Mouse (Mus musculus): ENCODE measurements at regions not wholly inside any gene's neighbourhood (a gene's known extent, or its start where the extent isn't known, plus 50 kb on each side); places are given as distances from the start of the nearest gene placed in this dataset.
A peak's percentile ranks its signal among the peaks of the same experiment; 100 is the strongest.

DNA sequence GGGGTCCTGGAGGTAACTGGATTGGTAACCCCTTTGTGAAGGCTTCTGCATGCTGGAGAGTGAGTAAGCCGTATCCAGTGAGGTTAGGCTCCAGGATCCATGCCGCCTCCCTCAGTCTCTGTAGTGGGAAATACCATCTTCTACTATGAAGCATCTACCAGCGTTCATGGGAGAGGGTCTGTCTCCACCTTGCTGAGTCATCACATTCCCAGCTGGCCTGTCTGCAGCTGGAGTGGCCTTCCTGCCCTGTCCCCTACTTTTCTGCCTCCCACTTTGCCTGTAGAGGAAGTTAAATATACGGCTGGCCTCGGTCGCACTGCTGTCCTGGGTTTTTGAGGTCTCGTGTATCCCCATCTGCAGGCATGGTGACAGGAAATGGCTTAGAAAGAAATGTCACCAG, 78.0 kb upstream of the Sec14l1 start:
- H3K4me3 ChIP-seq (ENCODE audit: insufficient read depth, low read length) = no peak overlapping the region
- H3K4me1 ChIP-seq (ENCODE audit: control insufficient read depth, insufficient read depth, low read length) = no peaks in the 10 kb centered on the region
- no peak for TF ChIP-seq CTCF (IDR thresholded peaks at IDR 0.05; ENCODE audit: extremely low read depth, insufficient read depth, low read length)
- no peak for TF ChIP-seq POLR2A (IDR thresholded peaks at IDR 0.05; ENCODE audit: extremely low read depth, insufficient read depth, low read length)
- H3K27ac ChIP-seq (ENCODE audit: insufficient read depth, low read length) = no peak overlapping the region

- H3K27ac ChIP-seq (ENCODE audit: insufficient read depth, low read length) = no peak overlapping the region
- no peaks in the 10 kb centered on the region for H3K4me1 ChIP-seq (ENCODE audit: control insufficient read depth, insufficient read depth, low read length)
- TF ChIP-seq CTCF (IDR thresholded peaks at IDR 0.05; ENCODE audit: extremely low read depth, insufficient read depth, low read length) (no peak), POLR2A (IDR thresholded peaks at IDR 0.05; ENCODE audit: extremely low read depth, insufficient read depth, low read length) (no peak)
- H3K4me3 ChIP-seq (ENCODE audit: insufficient read depth, low read length) = no peak overlapping the region
Measured at GRCm38 (mm10) chr11:117038282-117039106, 76.5 kb upstream of the Sec14l1 start.

DNA sequence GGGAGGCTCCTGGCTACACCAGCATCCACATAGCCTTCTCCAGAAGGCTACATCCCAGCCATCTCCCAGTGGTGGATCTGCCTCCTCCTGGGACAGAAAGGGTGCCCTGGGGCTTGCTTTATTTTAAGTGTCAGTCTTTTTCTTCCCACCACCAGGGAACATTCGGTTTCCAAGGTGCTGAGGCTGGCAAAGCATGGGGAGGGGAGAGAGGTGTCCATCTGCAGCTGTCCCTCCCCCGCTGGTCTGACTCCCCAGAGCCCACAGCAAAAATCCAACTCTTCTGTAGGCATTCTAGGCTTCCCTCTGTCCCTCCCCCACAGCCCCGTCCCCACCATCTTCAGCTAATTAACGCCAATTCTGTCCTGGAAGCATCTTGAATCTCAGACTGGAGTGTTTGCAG, 74.1 kb upstream of the Sec14l1 start:
- TF ChIP-seq CTCF (IDR thresholded peaks at IDR 0.05; ENCODE audit: extremely low read depth, insufficient read depth, low read length) (no peak), POLR2A (IDR thresholded peaks at IDR 0.05; ENCODE audit: extremely low read depth, insufficient read depth, low read length) (no peak)
- Histone ChIP-seq H3K4me1 (ENCODE audit: control insufficient read depth, insufficient read depth, low read length) (no peaks in the 10 kb centered on the region), H3K4me3 (ENCODE audit: insufficient read depth, low read length) (no peak overlapping the region), H3K27ac (ENCODE audit: insufficient read depth, low read length) (no peak overlapping the region)

- H3K27ac ChIP-seq (ENCODE audit: insufficient read depth, low read length) = no peak overlapping the region
- TF ChIP-seq CTCF (IDR thresholded peaks at IDR 0.05; ENCODE audit: extremely low read depth, insufficient read depth, low read length) = no peak
- no peak for TF ChIP-seq POLR2A (IDR thresholded peaks at IDR 0.05; ENCODE audit: extremely low read depth, insufficient read depth, low read length)
- no peak overlapping the region for H3K4me3 ChIP-seq (ENCODE audit: insufficient read depth, low read length)
- no peaks in the 10 kb centered on the region for H3K4me1 ChIP-seq (ENCODE audit: control insufficient read depth, insufficient read depth, low read length)
Measured at GRCm38 (mm10) chr11:117042336-117042735, 72.6 kb upstream of the Sec14l1 start.

DNA sequence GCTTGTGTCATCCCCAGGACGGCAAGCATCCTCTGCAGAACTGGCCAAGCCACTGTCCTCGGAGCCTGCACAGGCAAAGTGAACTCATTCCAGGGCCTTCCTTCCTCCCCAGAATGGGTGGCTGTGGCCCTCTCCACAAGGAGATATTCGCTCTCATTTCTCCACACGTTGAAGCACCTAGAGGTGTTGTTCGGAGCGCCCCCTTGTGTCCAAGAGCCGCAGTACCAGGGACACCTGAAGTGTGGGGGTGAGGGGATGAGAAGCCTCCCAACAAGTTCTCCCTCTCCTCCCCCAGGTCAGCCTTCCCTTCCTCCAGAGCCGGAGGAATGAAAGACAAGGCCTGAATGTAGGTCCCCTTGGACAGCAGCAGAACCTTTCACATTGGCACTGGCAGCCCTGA, 71.4 kb upstream of the Sec14l1 start:
- Histone ChIP-seq H3K27ac (ENCODE audit: insufficient read depth, low read length) (no peak overlapping the region), H3K4me1 (ENCODE audit: control insufficient read depth, insufficient read depth, low read length) (no peaks in the 10 kb centered on the region), H3K4me3 (ENCODE audit: insufficient read depth, low read length) (no peak overlapping the region)
- TF ChIP-seq POLR2A (IDR thresholded peaks at IDR 0.05; ENCODE audit: extremely low read depth, insufficient read depth, low read length) = no peak
- TF ChIP-seq CTCF (IDR thresholded peaks at IDR 0.05; ENCODE audit: extremely low read depth, insufficient read depth, low read length) = peak; percentile 84

GRCm38 (mm10) chr11:117044731-117045130, 70.2 kb upstream of the Sec14l1 start:
- Histone ChIP-seq H3K27ac (ENCODE audit: insufficient read depth, low read length) (no peak overlapping the region), H3K4me3 (ENCODE audit: insufficient read depth, low read length) (no peak overlapping the region), H3K4me1 (ENCODE audit: control insufficient read depth, insufficient read depth, low read length) (no peaks in the 10 kb centered on the region)
- no peak for TF ChIP-seq POLR2A (IDR thresholded peaks at IDR 0.05; ENCODE audit: extremely low read depth, insufficient read depth, low read length)
- no peak for TF ChIP-seq CTCF (IDR thresholded peaks at IDR 0.05; ENCODE audit: extremely low read depth, insufficient read depth, low read length)

DNA sequence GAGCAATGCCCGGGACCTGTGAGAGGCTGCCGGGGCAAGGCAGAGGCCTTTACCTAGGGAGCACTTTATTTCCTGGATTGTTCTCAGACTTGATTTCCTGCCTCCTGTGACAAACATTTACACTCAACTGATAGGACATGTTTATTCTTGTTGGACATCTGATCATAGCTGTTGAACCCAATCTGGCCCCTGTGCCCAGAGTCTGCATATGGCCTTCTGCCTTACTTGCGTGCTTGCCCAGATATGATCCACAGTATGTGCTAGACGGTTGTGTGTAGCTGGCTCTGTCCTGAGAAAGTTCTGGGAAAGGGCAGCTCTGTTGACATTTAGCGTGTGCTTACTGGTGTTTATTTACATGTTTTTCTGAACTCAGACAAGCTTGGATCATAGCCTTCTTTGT, 68.3 kb upstream of the Sec14l1 start:
- Histone ChIP-seq H3K27ac (ENCODE audit: insufficient read depth, low read length) (no peak overlapping the region), H3K4me1 (ENCODE audit: control insufficient read depth, insufficient read depth, low read length) (no peaks in the 10 kb centered on the region), H3K4me3 (ENCODE audit: insufficient read depth, low read length) (no peak overlapping the region)
- TF ChIP-seq POLR2A (IDR thresholded peaks at IDR 0.05; ENCODE audit: extremely low read depth, insufficient read depth, low read length) (no peak), CTCF (IDR thresholded peaks at IDR 0.05; ENCODE audit: extremely low read depth, insufficient read depth, low read length) (no peak)

DNA sequence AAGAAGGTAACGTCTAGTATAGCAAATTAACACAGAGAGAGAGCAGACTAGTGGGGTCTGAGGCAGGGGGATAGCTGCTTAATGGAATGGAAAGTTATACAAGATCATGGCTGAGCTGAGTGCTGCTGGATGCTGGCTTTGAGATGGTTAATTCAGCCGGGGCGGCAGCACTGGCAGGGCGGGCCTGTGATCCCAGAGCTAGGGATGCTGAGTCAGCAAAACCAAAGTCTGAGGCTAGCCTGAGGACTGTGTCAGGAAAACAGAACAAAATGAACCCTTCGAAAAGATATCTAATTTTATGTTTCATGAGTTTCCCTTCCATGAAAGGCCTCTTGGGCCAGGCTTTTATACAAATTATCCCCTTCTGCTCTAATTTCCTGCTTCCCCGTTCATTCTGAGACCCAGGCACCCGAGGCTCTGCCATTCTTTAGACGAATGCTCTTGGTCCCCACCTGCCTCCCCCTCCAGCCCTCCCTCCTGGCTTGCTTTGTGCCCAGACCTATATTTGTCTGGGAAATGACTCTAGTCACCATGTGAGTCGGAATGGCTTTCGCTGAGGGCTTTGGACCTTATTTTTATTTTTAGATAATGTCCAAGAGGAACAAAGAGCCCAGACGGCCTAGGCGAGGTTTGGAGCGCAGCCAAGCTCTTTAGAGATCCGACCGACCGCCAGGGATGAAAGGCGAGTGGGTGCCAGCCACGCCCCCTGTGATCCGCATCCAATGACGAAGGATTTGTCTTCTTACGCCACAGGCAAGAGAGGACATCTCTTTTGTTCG, 67.6 kb upstream of the Sec14l1 start:
- Histone ChIP-seq H3K27ac (ENCODE audit: insufficient read depth, low read length) (no peak overlapping the region), H3K4me1 (ENCODE audit: control insufficient read depth, insufficient read depth, low read length) (no peaks in the 10 kb centered on the region), H3K4me3 (ENCODE audit: insufficient read depth, low read length) (no peak overlapping the region)
- TF ChIP-seq CTCF (IDR thresholded peaks at IDR 0.05; ENCODE audit: extremely low read depth, insufficient read depth, low read length) (no peak), POLR2A (IDR thresholded peaks at IDR 0.05; ENCODE audit: extremely low read depth, insufficient read depth, low read length) (no peak)

DNA sequence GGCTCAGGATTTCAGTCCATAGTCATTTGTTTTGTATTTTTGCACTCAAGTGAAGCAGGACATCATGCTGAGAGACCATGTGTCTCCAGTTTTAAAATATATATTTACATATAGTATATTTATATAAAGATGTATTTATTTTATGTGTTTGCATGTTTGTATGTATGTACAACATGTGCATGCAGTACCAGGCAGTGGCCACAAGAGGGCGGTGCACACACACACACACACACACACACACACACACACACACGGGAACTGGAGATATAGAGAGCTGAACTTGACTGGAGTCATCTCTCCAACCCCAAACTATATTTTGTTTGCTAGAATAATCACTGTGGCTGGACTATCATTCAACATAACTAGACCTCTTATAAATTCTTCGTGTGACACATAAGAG, 66.1 kb upstream of the Sec14l1 start:
- TF ChIP-seq POLR2A (IDR thresholded peaks at IDR 0.05; ENCODE audit: extremely low read depth, insufficient read depth, low read length) (no peak), CTCF (IDR thresholded peaks at IDR 0.05; ENCODE audit: extremely low read depth, insufficient read depth, low read length) (no peak)
- Histone ChIP-seq H3K4me1 (ENCODE audit: control insufficient read depth, insufficient read depth, low read length) (no peaks in the 10 kb centered on the region), H3K4me3 (ENCODE audit: insufficient read depth, low read length) (no peak overlapping the region), H3K27ac (ENCODE audit: insufficient read depth, low read length) (no peak overlapping the region)

DNA sequence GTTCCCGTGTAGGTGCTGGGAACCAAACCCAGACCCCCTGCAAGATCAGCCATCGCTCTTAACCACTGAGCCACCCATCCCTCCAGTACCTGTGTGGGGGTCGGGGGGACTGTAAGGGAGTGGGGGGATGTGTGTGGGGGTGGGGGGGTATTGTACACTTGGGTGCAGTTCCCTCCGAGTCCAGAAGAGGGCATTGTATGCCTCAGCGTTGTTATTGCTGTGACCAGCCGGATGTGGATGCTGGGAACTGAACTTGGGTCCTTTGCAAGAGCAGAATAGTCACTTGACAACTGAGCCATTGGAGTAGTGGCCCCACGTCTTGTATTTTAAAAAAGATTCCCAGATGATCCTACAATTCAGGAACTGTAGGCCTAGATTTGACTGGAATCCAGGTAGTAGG, 64.2 kb upstream of the Sec14l1 start:
- H3K27ac ChIP-seq (ENCODE audit: insufficient read depth, low read length) = no peak overlapping the region
- H3K4me3 ChIP-seq (ENCODE audit: insufficient read depth, low read length) = no peak overlapping the region
- no peaks in the 10 kb centered on the region for H3K4me1 ChIP-seq (ENCODE audit: control insufficient read depth, insufficient read depth, low read length)
- TF ChIP-seq POLR2A (IDR thresholded peaks at IDR 0.05; ENCODE audit: extremely low read depth, insufficient read depth, low read length) = no peak
- TF ChIP-seq CTCF (IDR thresholded peaks at IDR 0.05; ENCODE audit: extremely low read depth, insufficient read depth, low read length) = no peak

Measured in cortical plate, adult 2 months (tissue).